Mouse (Mus musculus) ES-E14 (cell line): ENCODE results near the gene Krtap31-1.
"Not testable (repeated sequence)": the region's sequence is repeated elsewhere in the genome, so short reads cannot be mapped to it uniquely, and the experiment has no call there.

Source experiments
- CHD2 ChIP-seq: IDR thresholded peaks from 2 replicates; pipeline ENCODE4 v1.6.1; 2014; ENCODE audit warnings: mild to moderate bottlenecking, low read depth, low read length, inconsistent platforms
- HCFC1 ChIP-seq: IDR thresholded peaks from 2 replicates; pipeline ENCODE4 v1.6.1; 2012; ENCODE audit warnings: low read length, inconsistent platforms, borderline replicate concordance; ENCODE audit not compliant: insufficient read depth
- MAFK ChIP-seq: IDR thresholded peaks from 2 replicates; pipeline ENCODE4 v1.6.1; 2014; ENCODE audit warnings: mild to moderate bottlenecking, low read depth, low read length, inconsistent platforms; ENCODE audit not compliant: insufficient read depth
- ZC3H11A ChIP-seq: IDR thresholded peaks from 2 replicates; pipeline ENCODE4 v1.6.1; 2012; ENCODE audit warnings: low read depth, mild to moderate bottlenecking, inconsistent platforms, low read length, borderline replicate concordance
- ZNF384 ChIP-seq: IDR thresholded peaks from 2 replicates; pipeline ENCODE4 v1.6.1; 2012; ENCODE audit warnings: low read depth, low read length, inconsistent platforms

GRCm38 (mm10) chr11:99878887-99879286, 28.8 kb upstream of the Krtap31-1 start, which contains the start of gene Gm11567:
- not testable (repeated sequence) for TF ChIP-seq CHD2, HCFC1, MAFK, ZNF384, ZC3H11A
